In genomic region chr5:148928382-148929115, GRCm38 (mm10) we compare ENCODE assay signal across 8 mouse cellular contexts. TPM values are rescaled to one million over a fixed set of nuclear protein-coding genes. Genes with fewer than 3 reads are reported as not detected.
DNase-seq lines count a peak whose midpoint lies in the region; ATAC-seq and TF ChIP-seq lines count a peak whose summit lies in the region.

No protein-coding gene starts in this region.

- H3K27me3 ChIP-seq in embryonic facial prominence, embryonic 10.5 days (replicated peaks; ENCODE audit: low read depth, poor library complexity, severe bottlenecking): no peaks in the 10 kb centered on the region
- no peaks in the 10 kb centered on the region for H3K27me3 ChIP-seq in intestine, postnatal 0 days (replicated peaks; ENCODE audit: control insufficient read depth, insufficient read depth, low read length)
- no peaks in the 10 kb centered on the region for H3K27me3 ChIP-seq in midbrain, embryonic 10.5 days (ENCODE audit: low read depth, poor library complexity, severe bottlenecking)

- peak overlapping the region; percentile 85 for H3K4me2 ChIP-seq in intestine, postnatal 0 days (replicated peaks; ENCODE audit: low read depth)

- WGBS in embryonic facial prominence, embryonic 10.5 days: under 1% methylated on average over 69 of the region's 69 CpGs
- under 1% methylated on average over 68 of the region's 69 CpGs for WGBS in intestine, postnatal 0 days
- under 1% methylated on average over 69 of the region's 69 CpGs for WGBS in midbrain, embryonic 10.5 days

- H3K9ac ChIP-seq in intestine, postnatal 0 days (ENCODE audit: low read depth, low read length): peak overlapping the region; percentile 70

- no peaks in the 10 kb centered on the region for H3K9me3 ChIP-seq in embryonic facial prominence, embryonic 10.5 days
- no peaks in the 10 kb centered on the region for H3K9me3 ChIP-seq in intestine, postnatal 0 days (ENCODE audit: control insufficient read depth)
- H3K9me3 ChIP-seq in midbrain, embryonic 10.5 days (replicated peaks): no peaks in the 10 kb centered on the region; the same call in 1 of the 2 replicates

- peak; percentile 95 for DNase-seq in adrenal gland, postnatal 14 days
- peak; percentile 96 for DNase-seq in embryonic facial prominence, embryonic 10.5 days (ENCODE audit: low spot score)
- peak; percentile 94 to 96 for DNase-seq in left cerebral cortex, postnatal 36 days (ENCODE audit: low spot score in 2 of 2)
- peak; percentile 97 for DNase-seq in midbrain, embryonic 10.5 days (ENCODE audit: low spot score)
- DNase-seq in right cerebral cortex, postnatal 36 days (ENCODE audit: low spot score in 2 of 2): peak; percentile 94 to 95
- DNase-seq in urinary bladder, postnatal 4 days (ENCODE audit: low spot score in 2 of 2): peak; percentile 91 to 92

- peak overlapping the region; percentile 86 for H3K4me3 ChIP-seq in embryonic facial prominence, embryonic 10.5 days
- H3K4me3 ChIP-seq in intestine, postnatal 0 days (ENCODE audit: low read depth, low read length): peak overlapping the region; percentile 85
- H3K4me3 ChIP-seq in midbrain, embryonic 10.5 days: peak overlapping the region; percentile 72

- intact Hi-C loops in left cerebral cortex, postnatal 36 days (cut with DNase I): loop anchor here (2.0 kb wide), 3 partner anchors 30 to 256 kb away; partner anchors contain the start of genes Gm42791, Hmgb1 and Uspl1

- H3K36me3 ChIP-seq in embryonic facial prominence, embryonic 10.5 days (replicated peaks): peaks cover 27% of the 10 kb centered on the region
- H3K36me3 ChIP-seq in intestine, postnatal 0 days (ENCODE audit: control insufficient read depth, insufficient read depth): no peaks in the 10 kb centered on the region
- H3K36me3 ChIP-seq in midbrain, embryonic 10.5 days: peaks cover 24% of the 10 kb centered on the region

- ATAC-seq in granulocyte monocyte progenitor cell, adult 5-6 weeks (replicated peaks; ENCODE audit: poor library complexity, severe bottlenecking): peak; percentile 93
- peak; percentile 96 for ATAC-seq in intestine, postnatal 0 days

- H3K27ac ChIP-seq in embryonic facial prominence, embryonic 10.5 days (replicated peaks): peak overlapping the region; percentile 99
- peak overlapping the region; percentile 74 for H3K27ac ChIP-seq in intestine, postnatal 0 days (ENCODE audit: low read depth, low read length)
- peak overlapping the region; percentile 98 for H3K27ac ChIP-seq in midbrain, embryonic 10.5 days (replicated peaks)

- peaks cover 29% of the 10 kb centered on the region for H3K4me1 ChIP-seq in embryonic facial prominence, embryonic 10.5 days
- H3K4me1 ChIP-seq in intestine, postnatal 0 days (replicated peaks; ENCODE audit: control insufficient read depth, insufficient read depth, low read length): 0 out of 2 replicates have a peak, but pooled peaks cover 4% of the 10 kb centered on the region
- peaks cover 19% of the 10 kb centered on the region for H3K4me1 ChIP-seq in midbrain, embryonic 10.5 days

- TF ChIP-seq CTCF in intestine, postnatal 0 days (IDR thresholded peaks at IDR 0.05; ENCODE audit: low read depth): peak; percentile 28

RNA-seq across cellular contexts. Expression of gene Katnal1, which starts 0.6 kb away (rescaled TPM):
- total RNA-seq in adrenal gland, postnatal 14 days (2021): 7.2 and 7.6 TPM in 2 replicates
- 19.9 and 20.2 TPM in 2 replicates for polyA plus RNA-seq in embryonic facial prominence, embryonic 10.5 days (2016; fragmentation: Nextera tagmentation; extraction: Ambion mirVana)
- 4.4 and 4.6 TPM in 2 replicates for total RNA-seq in granulocyte monocyte progenitor cell, adult 5-6 weeks (2014; fragmentation: Nextera tagmentation)
- 4.4 and 9.3 TPM in 2 replicates for total RNA-seq in granulocyte monocyte progenitor cell, adult 5-6 weeks (2017)
- polyA plus RNA-seq in intestine, postnatal 0 days (2015; fragmentation: Nextera tagmentation; extraction: Ambion mirVana): 2.7 and 2.9 TPM in 2 replicates
- 10 to 100 TPM; 69.5 to 72.8 TPM for total RNA-seq in left cerebral cortex, postnatal 36 days (2021)
- polyA plus RNA-seq in midbrain, embryonic 10.5 days (2016; fragmentation: Nextera tagmentation; extraction: Ambion mirVana): 24.2 and 29.5 TPM in 2 replicates

Comparison
In these comparisons a context has a peak if more than half of its experiments do, and no peak if none do; other contexts are left out.
1. Peak in every context shown above with its lines: DNase-seq, ATAC-seq, H3K4me3 ChIP-seq and H3K27ac ChIP-seq.